Mouse (Mus musculus) heart, embryonic 13.5 days (tissue): ENCODE data around the gene Ccdc146. TPM values are rescaled to one million over a fixed set of nuclear protein-coding genes. Genes with fewer than 3 reads are reported as not detected.

Experiments
- ATAC-seq: fragments of 200-750 bp; cut with Nextera tagmentation; 2 replicates; pipeline ENCODE4 v1.8.0; 2017; ENCODE audit warnings: moderate TSS enrichment; ENCODE audit not compliant: insufficient number of reproducible peaks, low FRiP score, low TSS enrichment; ENCODE audit errors: extremely low read depth
- H3K27ac ChIP-seq: fragments of 300-500 bp; sonication (generic); replicated peaks from 2 replicates; pipeline ENCODE4 v1.5.1; 2015; ENCODE audit warnings: moderate library complexity, mild to moderate bottlenecking, inconsistent platforms
- H3K27me3 ChIP-seq: fragments of 300-500 bp; sonication (generic); replicated peaks from 2 replicates; pipeline ENCODE4 v1.6.1; 2015; ENCODE audit warnings: mild to moderate bottlenecking, inconsistent platforms
- H3K36me3 ChIP-seq: fragments of 300-500 bp; sonication (generic); 2 replicates; pipeline ENCODE4 v1.6.1; 2015; ENCODE audit warnings: mild to moderate bottlenecking, inconsistent platforms
- H3K4me1 ChIP-seq: fragments of 300-500 bp; sonication (generic); 2 replicates; pipeline ENCODE4 v1.6.1; 2015; ENCODE audit warnings: inconsistent platforms
- H3K4me2 ChIP-seq: fragments of 300-500 bp; sonication (generic); 2 replicates; pipeline ENCODE4 v1.6.1; 2015; ENCODE audit warnings: inconsistent platforms, mild to moderate bottlenecking, moderate library complexity
- H3K4me3 ChIP-seq: fragments of 300-500 bp; sonication (generic); 2 replicates; pipeline ENCODE4 v1.5.1; 2015; ENCODE audit warnings: moderate library complexity, mild to moderate bottlenecking, inconsistent platforms
- H3K9ac ChIP-seq: fragments of 300-500 bp; sonication (generic); 2 replicates; pipeline ENCODE4 v1.6.1; 2015; ENCODE audit warnings: inconsistent platforms, mild to moderate bottlenecking, moderate library complexity
- H3K9me3 ChIP-seq: fragments of 300-500 bp; sonication (generic); 2 replicates; pipeline ENCODE4 v1.6.1; 2016; ENCODE audit warnings: inconsistent platforms
- WGBS: fragments of 180-500 bp; shearing (Covaris S2); methylation state at CpG from one replicate; pipeline ENCODE4 v1.1.7; 2015; ENCODE audit warnings: mixed read lengths; 5-methylcytosine and 5-hydroxymethylcytosine counted together
- polyA plus RNA-seq: library from polyadenylated mRNA; unstranded; fragments of >200 nt; fragmentation: Nextera tagmentation; extraction: Ambion mirVana; gene quantifications from 2 replicates; pipeline ENCODE4 v1.2.1, GENCODE M21; 2015

Ccdc146 gene
- polyA plus RNA-seq, 1 experiment from 2014 or later: 2.2 TPM

DNA sequence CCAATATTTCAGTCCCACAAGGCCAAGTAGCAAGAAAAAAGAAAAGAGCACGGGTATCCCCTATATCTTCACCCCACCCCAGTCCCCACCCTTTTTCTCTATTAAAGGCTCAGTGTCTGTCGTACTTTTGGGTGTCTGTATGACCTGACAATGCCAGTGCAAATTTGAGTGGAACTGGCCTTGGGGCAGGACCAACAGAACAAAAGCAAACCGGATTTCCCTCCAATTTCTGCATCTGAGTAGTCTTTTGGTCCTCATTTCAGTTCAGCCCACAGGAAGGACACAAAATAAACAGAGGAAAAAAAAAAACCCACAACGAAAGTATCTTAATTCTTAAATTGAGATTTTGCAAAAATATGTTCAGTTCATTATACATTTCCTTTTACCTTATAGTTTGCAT is 5.9 kb downstream of the Ccdc146 start:
- H3K4me1 ChIP-seq: no peaks in the 10 kb centered on the region
- H3K27ac ChIP-seq: no peak overlapping the region
- 64% methylated on average over 4 of the region's 4 CpGs for WGBS
- H3K4me3 ChIP-seq: no peak overlapping the region
- no peaks in the 10 kb centered on the region for H3K9me3 ChIP-seq
- no peak overlapping the region for H3K9ac ChIP-seq
- no peak for ATAC-seq
- H3K36me3 ChIP-seq: no peaks in the 10 kb centered on the region
- no peak overlapping the region for H3K4me2 ChIP-seq
- H3K27me3 ChIP-seq: no peaks in the 10 kb centered on the region; the same call in 1 of the 2 replicates

DNA sequence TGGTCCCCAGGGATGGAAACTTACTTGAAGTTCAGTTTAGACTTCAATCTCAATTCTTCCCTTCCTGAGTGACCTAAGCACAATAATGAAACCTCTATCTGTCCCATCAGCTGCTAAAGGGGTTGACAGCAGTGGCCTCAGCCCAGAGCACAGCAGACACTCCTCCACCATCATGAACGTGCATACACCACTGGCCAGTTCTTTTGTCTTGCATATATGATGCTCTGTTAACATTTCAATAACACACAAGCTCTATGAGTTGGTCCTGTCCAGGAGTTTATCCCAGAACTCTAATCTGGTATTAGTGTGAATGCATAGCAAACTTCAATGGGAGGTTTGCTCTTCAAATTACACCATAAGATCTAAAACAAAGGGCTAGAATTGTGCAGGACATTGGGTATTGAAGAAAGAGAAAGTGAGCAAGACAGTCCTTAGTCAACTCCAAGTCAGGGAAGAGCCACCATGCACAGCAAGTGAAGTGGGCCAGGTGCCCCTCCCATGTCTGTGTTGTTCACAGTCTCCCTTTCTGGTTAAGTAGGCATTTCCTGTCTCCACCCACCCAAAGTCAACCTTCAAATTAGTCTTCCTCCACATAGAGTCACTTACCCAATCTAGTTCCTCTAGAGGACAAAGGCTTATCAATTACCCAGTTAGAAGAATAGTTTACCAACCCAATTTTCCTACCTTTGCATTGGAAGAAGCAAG is 10.2 kb downstream of the Ccdc146 start:
- no peak overlapping the region for H3K9ac ChIP-seq
- H3K9me3 ChIP-seq: no peaks in the 10 kb centered on the region
- WGBS: 67% methylated on average over 1 of the region's 1 CpGs
- H3K27me3 ChIP-seq: no peaks in the 10 kb centered on the region
- no peak for ATAC-seq
- no peak overlapping the region for H3K27ac ChIP-seq
- no peak overlapping the region for H3K4me3 ChIP-seq
- H3K36me3 ChIP-seq: no peaks in the 10 kb centered on the region
- no peak overlapping the region for H3K4me2 ChIP-seq
- 0 out of 2 replicates have a peak, but pooled peaks cover 3% of the 10 kb centered on the region for H3K4me1 ChIP-seq

DNA sequence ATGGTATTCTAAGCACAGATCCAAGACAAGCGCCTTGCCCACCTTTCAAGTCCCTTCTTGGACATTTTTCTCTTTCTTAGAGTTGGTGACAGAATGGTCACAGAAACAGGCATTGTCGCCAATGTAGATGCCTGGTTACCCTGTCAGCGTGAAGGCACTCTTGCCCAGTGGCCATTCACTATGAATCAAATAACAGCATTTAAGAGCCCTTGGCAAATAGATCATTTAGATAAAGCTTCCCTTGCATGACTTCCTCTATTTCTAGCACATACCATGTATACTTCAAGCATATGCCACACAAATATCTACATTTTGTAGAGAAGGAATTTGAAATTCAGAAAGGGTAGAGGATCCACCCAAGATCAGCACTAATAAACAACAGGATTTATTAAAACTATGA is 11.2 kb downstream of the Ccdc146 start:
- WGBS: 78% methylated on average over 3 of the region's 3 CpGs
- no peak for ATAC-seq
- H3K27me3 ChIP-seq: no peaks in the 10 kb centered on the region
- 0 out of 2 replicates have a peak, but pooled peaks cover 3% of the 10 kb centered on the region for H3K4me1 ChIP-seq
- H3K9ac ChIP-seq: no peak overlapping the region
- H3K4me2 ChIP-seq: no peak overlapping the region
- no peak overlapping the region for H3K27ac ChIP-seq
- H3K36me3 ChIP-seq: no peaks in the 10 kb centered on the region
- H3K9me3 ChIP-seq: no peaks in the 10 kb centered on the region
- H3K4me3 ChIP-seq: no peak overlapping the region

DNA sequence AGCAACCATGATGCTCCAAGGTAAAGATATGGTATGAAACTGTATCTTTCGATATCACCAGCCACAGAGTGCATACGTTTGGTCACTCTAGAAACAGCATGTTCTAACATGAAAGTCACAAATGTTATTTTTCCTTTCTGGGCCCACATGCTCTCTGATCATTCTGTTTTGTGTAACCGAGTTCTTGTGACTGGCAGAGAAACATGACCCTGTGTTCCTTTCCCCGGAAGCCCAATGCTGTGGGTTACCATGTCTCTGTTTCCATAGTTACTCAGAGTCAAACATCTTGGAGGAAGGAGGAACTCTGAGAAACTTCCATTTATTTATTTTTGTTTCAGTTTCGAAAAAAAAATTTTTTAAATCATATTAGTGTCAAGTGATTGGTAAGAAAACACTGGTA is 12.4 kb downstream of the Ccdc146 start:
- 0 out of 2 replicates have a peak, but pooled peaks cover 3% of the 10 kb centered on the region for H3K4me1 ChIP-seq
- H3K36me3 ChIP-seq: no peaks in the 10 kb centered on the region
- no peak overlapping the region for H3K27ac ChIP-seq
- H3K9me3 ChIP-seq: no peaks in the 10 kb centered on the region
- no peak overlapping the region for H3K9ac ChIP-seq
- no peak overlapping the region for H3K4me3 ChIP-seq
- 76% methylated on average over 5 of the region's 5 CpGs for WGBS
- H3K27me3 ChIP-seq: no peaks in the 10 kb centered on the region
- no peak for ATAC-seq
- H3K4me2 ChIP-seq: no peak overlapping the region

DNA sequence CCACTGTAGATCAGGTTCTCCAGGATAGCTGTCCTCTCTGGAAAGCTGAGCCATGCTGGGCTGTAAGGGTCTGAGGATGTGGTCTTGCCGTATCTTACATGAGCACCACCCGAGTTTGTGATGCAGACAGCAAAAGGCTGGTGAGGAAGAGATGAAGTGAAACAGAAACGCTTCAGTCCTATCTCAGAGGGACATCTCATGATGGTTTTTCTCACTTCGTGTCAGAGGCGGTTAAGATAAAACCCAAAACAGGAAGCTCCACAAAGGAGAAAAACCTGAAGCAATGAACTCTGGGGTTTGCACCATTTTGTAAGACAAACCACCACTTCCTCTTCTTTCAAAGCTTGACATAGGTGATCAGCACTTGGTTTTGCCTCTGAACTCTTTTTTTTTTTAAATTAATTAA is 13.2 kb downstream of the Ccdc146 start:
- no peak for ATAC-seq

DNA sequence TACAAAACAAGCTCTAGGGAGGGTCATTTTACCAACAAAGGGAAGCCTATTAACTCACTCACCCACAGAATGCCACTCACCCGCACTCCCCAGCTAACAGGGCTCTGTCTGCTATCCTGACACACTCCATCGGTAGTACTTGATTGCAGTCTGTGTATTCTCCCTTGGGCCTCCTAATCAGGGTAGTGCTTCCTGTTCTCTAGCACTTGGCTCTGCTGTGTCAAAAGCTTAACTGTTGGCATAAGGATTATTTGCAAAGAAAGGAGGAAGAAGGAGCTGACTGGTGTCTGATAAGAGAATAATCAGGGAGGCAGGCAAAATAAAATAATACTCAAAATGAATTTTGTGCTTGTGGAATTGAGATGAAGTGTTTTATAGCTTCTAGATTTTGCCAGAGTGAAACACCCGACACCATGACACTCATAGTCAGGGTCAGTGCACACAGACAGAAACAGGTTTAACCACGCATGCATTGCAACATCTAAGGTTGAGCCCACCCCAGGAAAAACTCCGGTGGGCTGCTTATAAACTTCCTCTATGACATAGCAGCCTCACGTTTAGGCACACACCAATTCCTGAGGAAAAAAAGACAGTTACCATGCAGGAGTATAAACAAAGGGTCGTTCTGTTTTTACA is 29.2 kb downstream of the Ccdc146 start:
- Histone ChIP-seq H3K36me3 (no peaks in the 10 kb centered on the region), H3K9ac (no peak overlapping the region), H3K27ac (peak overlapping the region; percentile 68), H3K4me1 (peaks cover 34% of the 10 kb centered on the region), H3K4me3 (no peak overlapping the region), H3K27me3 (no peaks in the 10 kb centered on the region), H3K4me2 (no peak overlapping the region), H3K9me3 (no peaks in the 10 kb centered on the region)
- ATAC-seq: no peak; the same call in 1 of the 2 replicates
- 32% methylated on average over 7 of the region's 7 CpGs for WGBS

More for the DNA sequence above, 13.2 kb downstream of the Ccdc146 start:
- 0 out of 2 replicates have a peak, but pooled peaks cover 3% of the 10 kb centered on the region for H3K4me1 ChIP-seq
- no peaks in the 10 kb centered on the region for H3K36me3 ChIP-seq
- H3K27ac ChIP-seq: no peak overlapping the region
- no peaks in the 10 kb centered on the region for H3K9me3 ChIP-seq
- H3K4me3 ChIP-seq: no peak overlapping the region
- H3K27me3 ChIP-seq: no peaks in the 10 kb centered on the region
- WGBS: 43% methylated on average over 5 of the region's 5 CpGs
- H3K9ac ChIP-seq: no peak overlapping the region
- H3K4me2 ChIP-seq: no peak overlapping the region

DNA sequence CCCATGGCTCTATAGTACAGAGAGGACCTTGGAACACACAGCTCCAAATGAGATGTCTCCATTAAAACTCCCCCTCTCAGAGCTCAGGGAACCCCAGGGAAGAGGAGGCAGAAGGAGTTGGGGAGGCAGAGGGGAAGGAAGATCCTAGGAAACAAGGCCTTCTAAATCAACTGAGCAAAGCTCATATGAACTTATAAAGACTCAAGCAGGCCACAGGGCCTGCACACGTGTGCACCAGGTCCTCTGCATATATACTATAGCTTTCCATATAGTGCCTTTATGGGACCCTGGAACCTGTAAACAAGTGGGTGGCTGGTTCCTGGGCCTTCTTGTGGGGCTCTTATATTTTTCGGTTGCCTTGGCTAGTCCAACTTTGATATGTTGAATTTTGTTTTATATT is 29.9 kb downstream of the Ccdc146 start:
- H3K27me3 ChIP-seq: no peaks in the 10 kb centered on the region
- 0 out of 2 replicates have a peak overlapping the region, but pooled peaks have one; percentile 25 for H3K9ac ChIP-seq
- 80% methylated on average over 2 of the region's 2 CpGs for WGBS
- H3K9me3 ChIP-seq: no peaks in the 10 kb centered on the region
- H3K4me3 ChIP-seq: no peak overlapping the region
- H3K27ac ChIP-seq: peak overlapping the region; percentile 68
- H3K36me3 ChIP-seq: no peaks in the 10 kb centered on the region
- no peak overlapping the region for H3K4me2 ChIP-seq
- no peak for ATAC-seq
- H3K4me1 ChIP-seq: peaks cover 34% of the 10 kb centered on the region

DNA sequence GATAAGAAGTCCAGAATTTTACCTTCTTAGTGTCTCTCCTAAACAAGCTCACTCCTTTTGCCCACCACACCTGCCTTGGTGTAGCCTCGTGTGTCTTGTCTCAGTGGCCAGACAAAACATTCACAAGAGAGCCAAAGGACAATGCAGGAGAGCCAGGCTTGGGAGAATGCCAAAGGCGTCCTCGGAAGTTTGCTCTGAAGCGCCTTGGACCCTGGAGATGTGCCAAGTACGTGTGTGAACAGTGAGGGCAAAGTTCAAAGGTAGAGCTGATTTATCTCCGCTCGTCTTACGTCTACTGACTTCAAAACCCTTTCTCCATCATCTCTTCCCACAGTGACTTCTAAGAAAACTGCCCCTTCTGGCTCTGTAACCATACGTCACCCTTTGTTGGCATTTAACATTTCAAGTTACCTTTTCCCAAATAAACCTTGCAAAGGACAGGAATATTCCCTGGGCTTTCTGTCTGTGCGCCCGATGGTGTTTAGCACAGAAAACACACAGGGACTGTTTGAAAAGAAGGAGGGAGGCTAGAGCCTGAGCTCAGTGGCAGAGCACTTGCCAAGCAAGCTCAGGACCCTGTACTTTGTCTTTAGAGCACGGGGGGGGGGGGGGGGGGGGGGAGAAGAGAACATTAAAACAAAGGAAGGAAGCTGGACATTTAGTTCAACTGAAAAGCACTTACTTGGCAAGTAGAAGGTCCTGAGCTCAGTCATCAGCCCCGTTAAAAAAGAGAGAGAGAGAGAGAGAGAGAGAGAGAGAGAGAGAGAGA is 32.7 kb downstream of the Ccdc146 start:
- H3K4me1 ChIP-seq: peaks cover 30% of the 10 kb centered on the region
- no peaks in the 10 kb centered on the region for H3K9me3 ChIP-seq
- ATAC-seq: no peak
- H3K36me3 ChIP-seq: no peaks in the 10 kb centered on the region
- no peak overlapping the region for H3K4me3 ChIP-seq
- H3K9ac ChIP-seq: 0 out of 2 replicates have a peak overlapping the region, but pooled peaks have one; percentile 14
- H3K27ac ChIP-seq: 0 out of 2 replicates have a peak overlapping the region, but pooled peaks have one; percentile 42
- WGBS: 25% methylated on average over 12 of the region's 13 CpGs
- no peaks in the 10 kb centered on the region for H3K27me3 ChIP-seq
- H3K4me2 ChIP-seq: peak overlapping the region; percentile 31

DNA sequence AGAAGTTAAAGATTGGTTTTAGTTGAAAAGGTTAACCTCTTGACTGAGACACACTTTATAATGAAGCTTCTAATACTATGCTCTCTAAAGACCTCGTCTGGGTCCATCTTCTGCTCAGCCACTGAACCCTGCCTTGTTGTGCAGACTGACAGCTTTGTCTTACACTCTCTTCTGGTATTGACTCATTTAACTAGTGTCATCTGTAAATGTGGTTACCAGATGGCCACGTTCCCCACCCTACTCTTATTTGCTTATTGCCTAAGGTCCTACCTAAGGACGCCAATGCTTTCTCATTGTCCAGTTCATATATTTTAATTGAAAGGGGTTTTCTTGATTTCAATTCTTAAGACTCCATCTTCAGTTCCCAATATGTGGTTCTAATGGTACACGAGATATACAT is 35.6 kb downstream of the Ccdc146 start:
- Histone ChIP-seq H3K9me3 (no peaks in the 10 kb centered on the region), H3K4me2 (no peak overlapping the region), H3K36me3 (no peaks in the 10 kb centered on the region), H3K27ac (no peak overlapping the region), H3K27me3 (no peaks in the 10 kb centered on the region), H3K4me1 (peaks cover 17% of the 10 kb centered on the region), H3K4me3 (no peak overlapping the region), H3K9ac (no peak overlapping the region)
- WGBS: 83% methylated on average over 4 of the region's 4 CpGs
- ATAC-seq: no peak

DNA sequence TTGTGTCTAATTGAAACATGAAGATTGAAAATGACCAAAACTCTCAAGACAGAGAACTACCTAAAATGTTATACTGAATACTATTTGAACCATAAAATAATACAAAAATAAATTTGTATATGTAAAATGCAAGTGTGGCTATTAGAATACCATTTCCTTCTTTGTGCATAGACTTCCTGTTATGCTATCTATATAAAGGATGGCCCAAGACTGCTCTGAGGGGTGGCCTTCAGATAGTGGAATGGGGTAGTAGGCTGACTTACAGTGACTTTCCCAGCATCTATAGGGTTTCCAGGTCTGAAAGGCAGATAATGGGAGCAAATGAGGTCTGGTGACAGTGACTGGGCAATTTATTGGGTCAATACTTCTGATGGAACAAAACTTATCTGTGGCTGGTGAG is 37.1 kb downstream of the Ccdc146 start:
- Histone ChIP-seq H3K4me3 (no peak overlapping the region), H3K27me3 (no peaks in the 10 kb centered on the region), H3K9ac (no peak overlapping the region), H3K27ac (no peak overlapping the region), H3K4me2 (no peak overlapping the region), H3K9me3 (no peaks in the 10 kb centered on the region), H3K4me1 (peaks cover 31% of the 10 kb centered on the region), H3K36me3 (no peaks in the 10 kb centered on the region)
- ATAC-seq: no peak

DNA sequence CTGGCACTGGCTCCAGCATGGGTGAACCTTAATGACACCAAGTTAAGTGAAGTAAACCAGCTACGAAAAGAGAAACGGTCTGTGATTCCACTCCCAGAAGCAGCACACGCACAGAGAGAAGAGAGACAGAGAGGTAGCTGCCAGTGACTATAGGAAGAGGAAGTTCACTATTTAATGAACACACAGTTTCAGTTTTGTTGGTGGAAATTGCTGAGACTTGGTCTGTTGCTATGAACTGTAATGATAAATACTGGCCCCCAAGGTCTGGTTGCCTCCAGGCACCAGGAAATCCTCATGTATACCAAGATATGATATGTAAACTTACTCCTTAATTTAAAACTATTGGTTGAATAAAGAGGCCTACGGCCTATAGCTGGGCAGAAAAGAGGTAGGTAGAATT is 38.0 kb downstream of the Ccdc146 start:
- Histone ChIP-seq H3K27ac (no peak overlapping the region), H3K36me3 (no peaks in the 10 kb centered on the region), H3K27me3 (no peaks in the 10 kb centered on the region), H3K4me1 (peaks cover 27% of the 10 kb centered on the region), H3K9ac (no peak overlapping the region), H3K4me3 (no peak overlapping the region), H3K9me3 (no peaks in the 10 kb centered on the region), H3K4me2 (no peak overlapping the region)
- no peak for ATAC-seq
- 61% methylated on average over 4 of the region's 4 CpGs for WGBS
